Mouse (Mus musculus): ENCODE results near the gene Irf1. TPM values are rescaled to one million over a fixed set of nuclear protein-coding genes. Genes with fewer than 3 reads are reported as not detected.
"Not testable (repeated sequence)": the region's sequence is repeated elsewhere in the genome, so short reads cannot be mapped to it uniquely, and the experiment has no call there.

The Irf1 gene
- total and polyA plus RNA-seq, 2 experiments from 2014 or later: 4.4 to 8.5 TPM

GRCm38 (mm10) chr11:53749306-53749705 is 20.5 kb upstream of the Irf1 start:
- no peak for TF ChIP-seq CTCF (IDR thresholded peaks at IDR 0.05; ENCODE audit: low read depth)
- Histone ChIP-seq H3K9me3 (ENCODE audit: low read length) (no peaks in the 10 kb centered on the region), H3K27ac (no peak overlapping the region), H3K36me3 (ENCODE audit: insufficient read depth, low read length) (no peaks in the 10 kb centered on the region), H3K4me2 (ENCODE audit: low read depth, low read length) (no peak overlapping the region), H3K9ac (replicated peaks; ENCODE audit: low read length) (no peak overlapping the region), H3K4me1 (ENCODE audit: insufficient read depth, low read length) (no peaks in the 10 kb centered on the region), H3K4me3 (ENCODE audit: low read length) (no peak overlapping the region), H3K27me3 (ENCODE audit: insufficient read depth, low read length) (no peaks in the 10 kb centered on the region)
- ATAC-seq: no peak
- DNase-seq (ENCODE audit: low spot score): no peak
- 68% methylated on average over 4 of the region's 4 CpGs for WGBS

- H3K4me3 ChIP-seq (ENCODE audit: low read length): no peak overlapping the region
- H3K27me3 ChIP-seq (ENCODE audit: insufficient read depth, low read length): no peaks in the 10 kb centered on the region
- no peak for DNase-seq (ENCODE audit: low spot score)
- H3K36me3 ChIP-seq (ENCODE audit: insufficient read depth, low read length): no peaks in the 10 kb centered on the region
- TF ChIP-seq CTCF (IDR thresholded peaks at IDR 0.05; ENCODE audit: low read depth): no peak
- no peaks in the 10 kb centered on the region for H3K9me3 ChIP-seq (ENCODE audit: low read length)
- ATAC-seq: no peak
- H3K4me2 ChIP-seq (ENCODE audit: low read depth, low read length): no peak overlapping the region
- no peaks in the 10 kb centered on the region for H3K4me1 ChIP-seq (ENCODE audit: insufficient read depth, low read length)
- 44% methylated on average over 5 of the region's 5 CpGs for WGBS
- no peak overlapping the region for H3K27ac ChIP-seq
- no peak overlapping the region for H3K9ac ChIP-seq (replicated peaks; ENCODE audit: low read length)
Observed at GRCm38 (mm10) chr11:53749716-53750352, 20.0 kb upstream of the Irf1 start.

- H3K9me3 ChIP-seq (ENCODE audit: low read length): no peaks in the 10 kb centered on the region
- H3K27me3 ChIP-seq (ENCODE audit: insufficient read depth, low read length): no peaks in the 10 kb centered on the region
- no peak overlapping the region for H3K4me3 ChIP-seq (ENCODE audit: low read length)
- no peaks in the 10 kb centered on the region for H3K36me3 ChIP-seq (ENCODE audit: insufficient read depth, low read length)
- H3K4me1 ChIP-seq (ENCODE audit: insufficient read depth, low read length): peaks cover 13% of the 10 kb centered on the region
- 76% methylated on average over 12 of the region's 12 CpGs for WGBS
- no peak for TF ChIP-seq CTCF (IDR thresholded peaks at IDR 0.05; ENCODE audit: low read depth)
- no peak overlapping the region for H3K27ac ChIP-seq
- ATAC-seq (no peak), DNase-seq (ENCODE audit: low spot score) (no peak)
- H3K4me2 ChIP-seq (ENCODE audit: low read depth, low read length): no peak overlapping the region
- no peak overlapping the region for H3K9ac ChIP-seq (replicated peaks; ENCODE audit: low read length)
Observed at GRCm38 (mm10) chr11:53755011-53755595, 14.7 kb upstream of the Irf1 start.

- H3K27me3 ChIP-seq (ENCODE audit: insufficient read depth, low read length): 0 out of 2 replicates have a peak, but pooled peaks cover 1% of the 10 kb centered on the region
- H3K4me3 ChIP-seq (ENCODE audit: low read length): no peak overlapping the region
- TF ChIP-seq CTCF (IDR thresholded peaks at IDR 0.05; ENCODE audit: low read depth): no peak
- H3K4me2 ChIP-seq (ENCODE audit: low read depth, low read length): no peak overlapping the region
- no peak for ATAC-seq
- WGBS: 95% methylated on average over 4 of the region's 4 CpGs
- H3K36me3 ChIP-seq (ENCODE audit: insufficient read depth, low read length): no peaks in the 10 kb centered on the region
- no peak overlapping the region for H3K9ac ChIP-seq (replicated peaks; ENCODE audit: low read length)
- H3K4me1 ChIP-seq (ENCODE audit: insufficient read depth, low read length): peaks cover 16% of the 10 kb centered on the region
- no peak overlapping the region for H3K27ac ChIP-seq
- no peaks in the 10 kb centered on the region for H3K9me3 ChIP-seq (ENCODE audit: low read length)
- no peak for DNase-seq (ENCODE audit: low spot score)
Observed at GRCm38 (mm10) chr11:53757612-53758011, 12.2 kb upstream of the Irf1 start.

GRCm38 (mm10) chr11:53758033-53758432 is 11.8 kb upstream of the Irf1 start:
- not testable (repeated sequence) for H3K27ac ChIP-seq, ATAC-seq

GRCm38 (mm10) chr11:53758791-53759351 is 10.9 kb upstream of the Irf1 start:
- DNase-seq (ENCODE audit: low spot score) (no peak), ATAC-seq (no peak)
- TF ChIP-seq CTCF (IDR thresholded peaks at IDR 0.05; ENCODE audit: low read depth): peak; percentile 46; the same call in 1 of the 2 replicates
- H3K27me3 ChIP-seq (ENCODE audit: insufficient read depth, low read length): 0 out of 2 replicates have a peak, but pooled peaks cover 5% of the 10 kb centered on the region
- H3K4me3 ChIP-seq (ENCODE audit: low read length): no peak overlapping the region
- H3K9me3 ChIP-seq (ENCODE audit: low read length): no peaks in the 10 kb centered on the region
- no peaks in the 10 kb centered on the region for H3K36me3 ChIP-seq (ENCODE audit: insufficient read depth, low read length)
- H3K9ac ChIP-seq (replicated peaks; ENCODE audit: low read length): no peak overlapping the region
- no peak overlapping the region for H3K27ac ChIP-seq
- peaks cover 27% of the 10 kb centered on the region for H3K4me1 ChIP-seq (ENCODE audit: insufficient read depth, low read length)
- no peak overlapping the region for H3K4me2 ChIP-seq (ENCODE audit: low read depth, low read length)
- 31% methylated on average over 6 of the region's 6 CpGs for WGBS

More at GRCm38 (mm10) chr11:53758033-53758432, 11.8 kb upstream of the Irf1 start:
- 88% methylated on average over 9 of the region's 9 CpGs for WGBS
- not testable (repeated sequence) for H3K27me3 ChIP-seq (ENCODE audit: insufficient read depth, low read length); H3K36me3 ChIP-seq (ENCODE audit: insufficient read depth, low read length); DNase-seq (ENCODE audit: low spot score); H3K4me3 ChIP-seq (ENCODE audit: low read length); H3K9ac ChIP-seq (replicated peaks; ENCODE audit: low read length); H3K9me3 ChIP-seq (ENCODE audit: low read length); H3K4me2 ChIP-seq (ENCODE audit: low read depth, low read length)
- H3K4me1 ChIP-seq (ENCODE audit: insufficient read depth, low read length): peaks cover 20% of the 10 kb centered on the region
- peak; percentile 42 for TF ChIP-seq CTCF (IDR thresholded peaks at IDR 0.05; ENCODE audit: low read depth)

All from hindbrain, postnatal 0 days (tissue).